Mouse (Mus musculus): Measurements from ENCODE around the gene Ankrd34c. TPM values are rescaled to one million over a fixed set of nuclear protein-coding genes. Genes with fewer than 3 reads are reported as not detected.

The Ankrd34c gene
- polyA plus RNA-seq, 1 experiment, result not detected

DNA sequence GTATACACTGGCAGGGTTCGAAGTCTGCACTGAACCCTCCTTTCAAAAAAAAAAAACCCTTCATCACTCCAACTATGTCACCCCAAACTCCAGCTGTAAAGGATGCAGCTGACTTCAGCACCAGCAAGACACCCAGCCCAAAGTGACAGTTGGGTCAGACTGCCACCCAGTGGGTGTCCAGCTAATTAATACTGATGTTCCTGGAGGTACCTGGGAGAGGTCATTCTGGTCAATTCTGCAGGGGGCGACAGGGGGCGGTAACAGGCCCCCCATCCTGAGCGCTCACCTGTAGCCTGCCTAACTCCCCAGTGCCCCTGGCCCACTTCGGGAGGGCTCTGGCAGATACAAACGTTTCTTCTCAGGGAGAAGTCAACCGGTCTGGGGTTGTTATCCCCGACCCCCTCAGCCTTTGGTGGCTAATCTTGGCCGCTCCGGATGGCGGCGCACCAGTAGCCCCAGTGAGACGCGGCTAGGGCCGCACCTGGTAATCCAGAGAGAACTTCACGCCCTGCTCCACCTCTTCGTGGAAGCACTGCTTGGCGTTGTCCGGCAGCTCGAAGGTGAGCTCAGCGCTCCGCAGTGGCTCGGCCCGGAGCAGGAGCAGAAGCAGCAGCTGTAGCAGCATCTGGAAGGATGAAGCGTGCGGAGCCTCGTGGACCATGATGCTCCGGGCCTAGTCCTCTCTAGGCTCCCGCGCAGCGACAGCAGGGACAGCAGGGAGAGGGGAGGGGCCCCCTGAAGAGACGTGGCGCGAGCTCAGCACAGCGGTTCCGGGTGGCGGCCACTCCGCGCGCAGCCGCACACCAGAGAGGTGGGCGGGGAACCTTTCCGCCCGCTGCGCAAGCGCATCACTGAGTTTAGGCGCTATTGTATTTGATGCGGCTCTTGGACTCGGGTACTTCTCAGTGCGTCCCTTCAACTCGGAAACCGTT is 33.7 kb downstream of the Ankrd34c start, which contains the start of gene Tmed3:
TSS of gene Tmed3 (minus strand) at position 804 of the 932 bp plus-strand sequence.
- H3K27ac ChIP-seq (ENCODE audit: insufficient read depth, low read depth, low read length), result peak within 1 kb of the TSS; percentile 32; the same call in 1 of the 2 replicates
- WGBS, result 1% methylated on average over 52 of the region's 52 CpGs

GRCm38 (mm10) chr9:89700910-89701457 is 37.3 kb downstream of the Ankrd34c start:
- H3K36me3 ChIP-seq (ENCODE audit: control insufficient read depth, insufficient read depth, low read length), result no peaks in the 10 kb centered on the region
- no peak for TF ChIP-seq POLR2A (IDR thresholded peaks at IDR 0.05; ENCODE audit: low read depth, low read length)
- TF ChIP-seq CTCF (conservative IDR thresholded peaks at IDR 0.05; ENCODE audit: insufficient read depth, insufficient read length, low read depth, low read length), result no peak
- DNase-seq, result no peak
- H3K4me1 ChIP-seq (ENCODE audit: control insufficient read depth, insufficient read depth, low read length), result no peaks in the 10 kb centered on the region
- 94% methylated on average over 2 of the region's 2 CpGs for WGBS
- no peaks in the 10 kb centered on the region for H3K27me3 ChIP-seq (replicated peaks; ENCODE audit: control insufficient read depth, insufficient read depth, low read length)
- no peak overlapping the region for H3K27ac ChIP-seq (ENCODE audit: insufficient read depth, low read depth, low read length)
- no peak overlapping the region for H3K4me3 ChIP-seq (ENCODE audit: insufficient read depth, low read depth, low read length)

More for the DNA sequence above, 33.7 kb downstream of the Ankrd34c start, which contains the start of gene Tmed3:
- Histone ChIP-seq H3K4me3 (ENCODE audit: insufficient read depth, low read depth, low read length) (peak within 1 kb of the TSS; percentile 61), H3K27me3 (replicated peaks; ENCODE audit: control insufficient read depth, insufficient read depth, low read length) (no peaks in the 10 kb centered on the region), H3K4me1 (ENCODE audit: control insufficient read depth, insufficient read depth, low read length) (no peaks in the 10 kb centered on the region), H3K36me3 (ENCODE audit: control insufficient read depth, insufficient read depth, low read length) (no peaks in the 10 kb centered on the region)
- DNase-seq, result peak; percentile 95
- TF ChIP-seq POLR2A (IDR thresholded peaks at IDR 0.05; ENCODE audit: low read depth, low read length) (peak; percentile 26), CTCF (conservative IDR thresholded peaks at IDR 0.05; ENCODE audit: insufficient read depth, insufficient read length, low read depth, low read length) (peak; percentile 38; the same call in 1 of the 2 replicates)

GRCm38 (mm10) chr9:89695143-89695542 is 43.1 kb downstream of the Ankrd34c start:
- Histone ChIP-seq H3K27me3 (replicated peaks; ENCODE audit: control insufficient read depth, insufficient read depth, low read length) (no peaks in the 10 kb centered on the region; the same call in 1 of the 2 replicates), H3K36me3 (ENCODE audit: control insufficient read depth, insufficient read depth, low read length) (no peaks in the 10 kb centered on the region), H3K4me3 (ENCODE audit: insufficient read depth, low read depth, low read length) (no peak overlapping the region), H3K4me1 (ENCODE audit: control insufficient read depth, insufficient read depth, low read length) (no peaks in the 10 kb centered on the region), H3K27ac (ENCODE audit: insufficient read depth, low read depth, low read length) (no peak overlapping the region)
- DNase-seq, result no peak
- TF ChIP-seq POLR2A (IDR thresholded peaks at IDR 0.05; ENCODE audit: low read depth, low read length) (no peak), CTCF (conservative IDR thresholded peaks at IDR 0.05; ENCODE audit: insufficient read depth, insufficient read length, low read depth, low read length) (no peak)
- 92% methylated on average over 1 of the region's 1 CpGs for WGBS

DNA sequence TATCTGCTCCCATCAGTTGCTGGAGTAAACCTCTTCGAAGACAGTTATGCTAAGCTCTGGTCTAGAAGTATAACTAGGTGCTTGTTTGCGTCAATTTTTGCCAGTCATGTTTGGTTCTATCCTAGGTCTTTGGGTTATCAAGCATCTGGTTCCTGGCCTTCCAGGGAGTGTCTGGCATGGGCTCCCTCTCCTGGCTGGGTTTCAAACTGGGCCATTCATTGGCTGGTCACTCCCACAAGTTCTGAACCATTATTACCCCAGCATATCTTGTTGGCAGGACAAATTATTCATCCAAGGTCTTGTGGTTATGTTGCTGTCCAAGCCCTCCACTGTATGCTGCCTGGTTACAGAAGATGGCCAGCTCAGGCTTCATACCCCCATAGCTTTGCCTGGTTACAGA is 44.6 kb downstream of the Ankrd34c start:
- Histone ChIP-seq H3K27me3 (replicated peaks; ENCODE audit: control insufficient read depth, insufficient read depth, low read length) (no peaks in the 10 kb centered on the region; the same call in 1 of the 2 replicates), H3K27ac (ENCODE audit: insufficient read depth, low read depth, low read length) (no peak overlapping the region), H3K4me3 (ENCODE audit: insufficient read depth, low read depth, low read length) (no peak overlapping the region), H3K36me3 (ENCODE audit: control insufficient read depth, insufficient read depth, low read length) (no peaks in the 10 kb centered on the region), H3K4me1 (ENCODE audit: control insufficient read depth, insufficient read depth, low read length) (no peaks in the 10 kb centered on the region)
- DNase-seq, result no peak
- WGBS, result 91% methylated on average over 2 of the region's 2 CpGs
- TF ChIP-seq CTCF (conservative IDR thresholded peaks at IDR 0.05; ENCODE audit: insufficient read depth, insufficient read length, low read depth, low read length) (no peak), POLR2A (IDR thresholded peaks at IDR 0.05; ENCODE audit: low read depth, low read length) (no peak)

DNA sequence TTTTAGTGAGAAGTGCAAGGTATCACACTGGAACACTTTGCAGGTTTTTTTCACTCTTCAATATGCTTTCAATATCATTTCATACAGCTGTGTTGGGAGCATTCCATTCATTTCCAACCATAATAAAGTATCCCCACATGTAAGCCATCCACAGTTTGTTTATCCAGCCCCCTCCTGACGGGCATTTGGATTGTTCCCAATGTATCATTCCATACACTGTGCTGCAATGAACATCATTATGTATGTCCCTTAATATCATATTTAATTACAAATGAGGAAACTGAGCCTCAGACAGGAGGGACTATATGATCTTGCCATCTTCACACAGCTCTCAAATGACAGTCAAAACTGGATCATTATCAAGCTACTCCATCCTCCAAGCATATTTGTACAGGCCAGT is 49.1 kb downstream of the Ankrd34c start:
- no peak for DNase-seq
- Histone ChIP-seq H3K4me3 (ENCODE audit: insufficient read depth, low read depth, low read length) (no peak overlapping the region), H3K4me1 (ENCODE audit: control insufficient read depth, insufficient read depth, low read length) (no peaks in the 10 kb centered on the region), H3K27ac (ENCODE audit: insufficient read depth, low read depth, low read length) (no peak overlapping the region), H3K27me3 (replicated peaks; ENCODE audit: control insufficient read depth, insufficient read depth, low read length) (no peaks in the 10 kb centered on the region), H3K36me3 (ENCODE audit: control insufficient read depth, insufficient read depth, low read length) (no peaks in the 10 kb centered on the region)
- WGBS, result 63% methylated on average over 1 of the region's 1 CpGs
- TF ChIP-seq CTCF (conservative IDR thresholded peaks at IDR 0.05; ENCODE audit: insufficient read depth, insufficient read length, low read depth, low read length) (no peak), POLR2A (IDR thresholded peaks at IDR 0.05; ENCODE audit: low read depth, low read length) (no peak)

- TF ChIP-seq POLR2A (IDR thresholded peaks at IDR 0.05; ENCODE audit: low read depth, low read length), result no peak
- TF ChIP-seq CTCF (conservative IDR thresholded peaks at IDR 0.05; ENCODE audit: insufficient read depth, insufficient read length, low read depth, low read length), result peak; percentile 52
- no peak overlapping the region for H3K4me3 ChIP-seq (ENCODE audit: insufficient read depth, low read depth, low read length)
- DNase-seq, result peak; percentile 10
- no peaks in the 10 kb centered on the region for H3K27me3 ChIP-seq (replicated peaks; ENCODE audit: control insufficient read depth, insufficient read depth, low read length)
- no peaks in the 10 kb centered on the region for H3K36me3 ChIP-seq (ENCODE audit: control insufficient read depth, insufficient read depth, low read length)
- no peak overlapping the region for H3K27ac ChIP-seq (ENCODE audit: insufficient read depth, low read depth, low read length)
- H3K4me1 ChIP-seq (ENCODE audit: control insufficient read depth, insufficient read depth, low read length), result no peaks in the 10 kb centered on the region
- WGBS, result 55% methylated on average over 10 of the region's 10 CpGs
Observed at GRCm38 (mm10) chr9:89687503-89688226, 50.6 kb downstream of the Ankrd34c start.
